Mouse (Mus musculus) embryonic facial prominence, embryonic 14.5 days (tissue): ENCODE measurements around the gene Tes. TPM values are rescaled to one million over a fixed set of nuclear protein-coding genes. Genes with fewer than 3 reads are reported as not detected.

Experiments
- ATAC-seq: fragments of 200-750 bp; cut with Nextera tagmentation; 2 replicates; pipeline ENCODE4 v1.8.0; 2017; ENCODE audit warnings: low read depth, moderate number of reproducible peaks, moderate TSS enrichment
- DNase-seq: peaks from one replicate; pipeline ENCODE4 v3.0.0-alpha.2; 2015; ENCODE audit warnings: low spot score
- H3K27ac ChIP-seq: fragments of 300-500 bp; sonication (generic); replicated peaks from 2 replicates; pipeline ENCODE4 v1.5.1; 2014; ENCODE audit warnings: low read depth, mild to moderate bottlenecking, low read length, moderate library complexity
- H3K27me3 ChIP-seq: fragments of 300-500 bp; sonication (generic); replicated peaks from 2 replicates; pipeline ENCODE4 v1.6.1; 2014; ENCODE audit warnings: low read length; ENCODE audit not compliant: control insufficient read depth, insufficient read depth
- H3K36me3 ChIP-seq: fragments of 300-500 bp; sonication (generic); 2 replicates; pipeline ENCODE4 v1.6.1; 2014; ENCODE audit warnings: low read length, mixed read lengths; ENCODE audit not compliant: control insufficient read depth, insufficient read depth
- H3K4me1 ChIP-seq: fragments of 300-500 bp; sonication (generic); 2 replicates; pipeline ENCODE4 v1.6.1; 2014; ENCODE audit warnings: antibody characterized with exemption, low read length; ENCODE audit not compliant: control insufficient read depth, insufficient read depth
- H3K4me2 ChIP-seq: fragments of 300-500 bp; sonication (generic); 2 replicates; pipeline ENCODE4 v1.6.1; 2014; ENCODE audit warnings: low read depth, mild to moderate bottlenecking, low read length, moderate library complexity, mixed read lengths
- H3K4me3 ChIP-seq: fragments of 300-500 bp; sonication (generic); 2 replicates; pipeline ENCODE4 v1.5.1; 2014; ENCODE audit warnings: low read depth, mild to moderate bottlenecking, low read length
- H3K9ac ChIP-seq: fragments of 300-500 bp; sonication (generic); 2 replicates; pipeline ENCODE4 v1.6.1; 2014; ENCODE audit warnings: low read depth, mild to moderate bottlenecking, low read length, moderate library complexity, mixed read lengths
- H3K9me3 ChIP-seq: fragments of 300-500 bp; sonication (generic); 2 replicates; pipeline ENCODE4 v1.6.1; 2016; ENCODE audit warnings: low read length; ENCODE audit not compliant: control insufficient read depth
- WGBS: fragments of 180-500 bp; shearing (Covaris S2); extraction: QIAGEN DNeasy Blood & Tissue Kit; methylation state at CpG from one replicate; pipeline ENCODE4 v1.1.7; 2014; 5-methylcytosine and 5-hydroxymethylcytosine counted together
- polyA plus RNA-seq: library from polyadenylated mRNA; unstranded; fragments of >200 nt; fragmentation: Nextera tagmentation; extraction: Ambion mirVana; gene quantifications from 2 replicates; pipeline ENCODE4 v1.2.1, GENCODE M21; 2014

Tes gene
- polyA plus RNA-seq, 1 experiment from 2014 or later = 36.0 TPM

DNA sequence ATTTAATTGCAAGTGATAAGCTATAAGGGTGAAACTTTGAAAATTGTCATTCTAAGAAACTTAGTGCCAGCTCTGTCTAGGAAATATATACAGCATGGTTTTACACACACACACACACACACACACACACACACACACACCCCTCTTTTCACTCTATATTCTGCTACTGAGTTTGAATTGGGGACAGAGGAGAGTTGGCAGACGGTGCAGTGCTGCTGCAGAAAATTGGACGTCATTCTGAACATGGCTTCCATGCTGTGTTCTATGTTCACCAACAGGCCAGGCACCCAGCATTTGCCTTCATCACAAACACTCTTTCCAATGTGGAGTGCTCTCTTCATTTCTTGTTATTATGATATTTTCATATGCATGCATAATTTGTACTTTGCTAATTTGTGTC lies 48.0 kb downstream of the Tes start:
- WGBS = 87% methylated on average over 2 of the region's 2 CpGs
- Histone ChIP-seq H3K4me3 (no peak overlapping the region), H3K27me3 (no peaks in the 10 kb centered on the region), H3K4me1 (no peaks in the 10 kb centered on the region), H3K36me3 (no peaks in the 10 kb centered on the region), H3K4me2 (no peak overlapping the region), H3K9me3 (no peaks in the 10 kb centered on the region), H3K9ac (no peak overlapping the region), H3K27ac (no peak overlapping the region)
- ATAC-seq = no peak
- no peak for DNase-seq

DNA sequence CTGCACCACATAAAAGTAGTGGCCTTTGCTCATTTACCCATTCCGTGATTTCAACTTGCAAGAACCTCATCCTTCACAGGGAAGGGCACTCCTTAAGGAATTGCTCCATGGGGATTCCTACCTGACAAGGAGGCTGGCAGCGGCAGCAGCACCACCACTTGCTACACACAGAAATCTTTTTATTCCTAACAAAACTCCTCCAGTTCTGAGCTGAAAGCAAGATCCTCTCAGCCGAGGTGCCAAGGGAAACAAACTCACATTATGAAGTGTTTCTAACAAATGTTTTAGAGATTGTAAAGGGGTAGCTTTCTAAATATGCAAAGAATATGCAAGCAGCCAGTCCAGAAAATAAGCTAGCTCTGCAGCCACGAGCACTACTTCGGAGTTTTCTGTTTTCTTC lies 49.6 kb downstream of the Tes start:
- no peak for ATAC-seq
- no peak overlapping the region for H3K4me3 ChIP-seq
- 72% methylated on average over 5 of the region's 5 CpGs for WGBS
- H3K27me3 ChIP-seq = no peaks in the 10 kb centered on the region
- no peaks in the 10 kb centered on the region for H3K9me3 ChIP-seq
- no peaks in the 10 kb centered on the region for H3K4me1 ChIP-seq
- no peak overlapping the region for H3K9ac ChIP-seq
- H3K27ac ChIP-seq = no peak overlapping the region
- DNase-seq = no peak
- no peak overlapping the region for H3K4me2 ChIP-seq
- no peaks in the 10 kb centered on the region for H3K36me3 ChIP-seq

DNA sequence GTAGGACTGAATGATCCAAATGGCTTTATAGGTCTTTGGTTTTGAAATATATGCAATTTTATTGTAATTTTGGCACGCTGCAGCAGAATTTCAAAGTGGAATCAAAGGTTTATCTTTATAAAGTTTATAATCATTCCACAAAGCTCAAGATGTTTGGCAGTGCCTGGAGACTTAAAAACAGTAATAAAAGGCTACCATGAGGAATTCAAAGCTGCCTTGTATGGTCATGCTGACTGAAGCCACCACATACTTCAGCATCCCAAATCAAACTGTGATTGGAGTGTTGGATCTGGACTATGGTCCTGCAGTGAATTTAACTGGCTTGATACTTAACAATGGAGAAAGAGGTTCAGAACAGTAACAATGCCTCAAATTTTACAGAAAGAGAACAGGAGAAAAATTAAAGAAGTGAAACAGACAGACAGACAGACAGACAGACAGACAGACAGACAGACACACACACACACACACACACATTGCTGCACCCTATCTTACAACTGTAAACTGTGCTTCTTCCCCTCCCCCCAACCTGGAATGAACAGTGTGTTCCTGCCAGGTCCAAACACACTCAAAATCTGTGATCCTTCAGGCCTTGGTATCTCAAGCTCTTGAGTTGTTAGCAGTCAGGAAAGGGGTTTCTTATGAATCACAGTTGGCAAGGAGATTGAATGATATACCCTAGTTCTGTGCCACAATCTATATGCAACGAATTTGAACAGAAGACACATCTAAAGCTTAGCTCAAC lies 50.3 kb downstream of the Tes start:
- ATAC-seq (no peak), DNase-seq (no peak)
- no peak overlapping the region for H3K4me2 ChIP-seq
- H3K9me3 ChIP-seq = no peaks in the 10 kb centered on the region
- no peaks in the 10 kb centered on the region for H3K36me3 ChIP-seq
- WGBS = 74% methylated on average over 2 of the region's 2 CpGs
- no peaks in the 10 kb centered on the region for H3K4me1 ChIP-seq
- no peaks in the 10 kb centered on the region for H3K27me3 ChIP-seq
- H3K9ac ChIP-seq = no peak overlapping the region
- no peak overlapping the region for H3K27ac ChIP-seq
- no peak overlapping the region for H3K4me3 ChIP-seq

DNA sequence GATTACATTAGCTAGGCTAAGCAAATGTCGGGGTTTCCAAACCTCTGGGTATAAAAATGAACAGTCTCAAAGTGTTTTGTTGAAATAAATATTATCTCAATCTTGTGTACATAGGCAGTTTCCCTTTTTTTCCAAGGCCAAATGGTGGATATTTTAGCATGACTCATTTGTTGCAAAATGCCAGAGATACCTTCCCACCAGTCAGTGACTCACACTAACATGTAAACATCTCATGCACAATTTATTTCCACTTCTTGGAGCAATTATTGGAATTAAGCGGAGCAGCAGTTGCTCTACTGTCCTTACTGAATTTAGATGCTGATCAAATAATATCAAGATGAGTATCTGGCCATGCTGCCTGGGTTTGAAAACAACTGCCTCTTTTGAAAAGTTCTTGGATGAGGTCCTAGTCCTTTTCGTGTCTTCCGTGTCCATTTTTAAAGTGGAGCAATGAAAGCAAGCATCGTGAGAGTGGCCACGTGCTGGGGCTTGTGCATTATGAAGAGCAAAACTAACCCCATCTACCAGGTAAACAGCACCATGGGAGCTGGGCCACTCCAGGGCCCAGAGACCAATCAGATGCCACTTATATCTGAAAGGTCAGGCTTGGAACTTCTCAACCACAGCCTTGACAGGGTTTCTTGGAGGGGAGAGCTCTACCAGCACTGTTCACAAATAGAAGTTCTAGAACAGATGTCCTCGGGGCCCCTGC lies 54.7 kb downstream of the Tes start:
- Histone ChIP-seq H3K9ac (no peak overlapping the region), H3K4me3 (no peak overlapping the region), H3K4me1 (no peaks in the 10 kb centered on the region), H3K27ac (no peak overlapping the region), H3K36me3 (no peaks in the 10 kb centered on the region), H3K4me2 (no peak overlapping the region), H3K9me3 (no peaks in the 10 kb centered on the region), H3K27me3 (no peaks in the 10 kb centered on the region)
- DNase-seq = no peak
- ATAC-seq = no peak
- WGBS = 76% methylated on average over 7 of the region's 7 CpGs

DNA sequence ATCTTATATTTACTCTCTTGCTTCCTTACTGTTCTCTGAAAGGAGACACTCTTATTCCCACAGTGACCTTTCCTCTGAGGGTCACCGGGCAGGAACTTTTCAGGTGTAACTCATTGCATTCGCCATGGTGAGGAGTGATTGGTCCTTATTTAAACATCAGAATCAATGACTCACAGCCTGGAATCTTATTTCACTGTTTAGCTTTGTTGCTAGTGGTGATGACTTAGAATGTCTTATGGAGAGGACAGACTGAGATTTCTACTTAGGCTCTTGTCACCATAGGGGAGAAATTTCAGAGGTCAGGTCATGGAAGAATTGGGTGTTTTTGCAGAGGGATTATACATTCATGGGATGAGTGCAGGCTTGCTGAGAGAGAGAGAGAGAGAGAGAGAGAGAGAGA lies 75.1 kb downstream of the Tes start:
- no peak for ATAC-seq
- DNase-seq = no peak

DNA sequence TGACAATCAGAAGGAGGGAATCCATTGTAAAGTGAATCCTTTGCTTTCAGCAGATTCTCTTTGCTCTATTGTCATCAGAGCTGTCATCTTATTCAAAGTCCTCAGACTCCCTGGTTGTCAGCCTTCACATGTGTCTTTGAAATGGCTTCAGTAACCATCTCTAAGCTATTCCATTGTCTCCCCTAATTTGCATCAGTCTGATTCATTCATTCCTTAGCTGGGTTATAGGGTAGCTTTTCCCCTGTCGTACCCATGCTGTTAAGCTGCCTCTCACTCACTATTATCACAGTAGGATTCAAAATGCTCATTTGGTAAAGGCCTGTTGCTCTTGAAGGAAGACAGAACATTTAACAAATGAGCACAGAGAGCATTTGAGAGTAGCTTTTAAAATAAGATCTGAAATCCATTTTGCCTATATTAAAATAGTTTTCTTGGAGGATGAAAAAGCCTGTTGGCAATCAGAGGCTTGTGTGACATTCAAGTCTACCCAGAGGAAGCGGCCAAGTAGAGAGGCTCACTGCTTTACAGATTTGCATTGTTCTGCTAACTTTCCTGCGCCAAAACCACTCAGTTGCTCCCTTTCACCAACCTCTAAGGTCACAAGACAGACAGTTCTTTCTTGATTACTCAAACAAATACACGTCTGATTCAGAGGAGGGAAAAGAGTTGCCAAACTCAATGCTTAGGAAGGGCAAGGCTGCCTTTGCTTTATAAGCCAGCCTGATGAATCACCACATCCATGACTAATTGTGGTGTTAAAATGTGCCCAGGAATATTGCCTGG lies 77.8 kb downstream of the Tes start:
- ATAC-seq = no peak
- no peak overlapping the region for H3K27ac ChIP-seq

More for the DNA sequence above, 75.1 kb downstream of the Tes start:
- H3K4me3 ChIP-seq = no peak overlapping the region
- H3K27ac ChIP-seq = no peak overlapping the region
- no peak overlapping the region for H3K9ac ChIP-seq
- H3K4me2 ChIP-seq = no peak overlapping the region
- no peaks in the 10 kb centered on the region for H3K36me3 ChIP-seq
- H3K4me1 ChIP-seq = no peaks in the 10 kb centered on the region
- no peaks in the 10 kb centered on the region for H3K27me3 ChIP-seq
- H3K9me3 ChIP-seq = no peaks in the 10 kb centered on the region
- 64% methylated on average over 2 of the region's 2 CpGs for WGBS

DNA sequence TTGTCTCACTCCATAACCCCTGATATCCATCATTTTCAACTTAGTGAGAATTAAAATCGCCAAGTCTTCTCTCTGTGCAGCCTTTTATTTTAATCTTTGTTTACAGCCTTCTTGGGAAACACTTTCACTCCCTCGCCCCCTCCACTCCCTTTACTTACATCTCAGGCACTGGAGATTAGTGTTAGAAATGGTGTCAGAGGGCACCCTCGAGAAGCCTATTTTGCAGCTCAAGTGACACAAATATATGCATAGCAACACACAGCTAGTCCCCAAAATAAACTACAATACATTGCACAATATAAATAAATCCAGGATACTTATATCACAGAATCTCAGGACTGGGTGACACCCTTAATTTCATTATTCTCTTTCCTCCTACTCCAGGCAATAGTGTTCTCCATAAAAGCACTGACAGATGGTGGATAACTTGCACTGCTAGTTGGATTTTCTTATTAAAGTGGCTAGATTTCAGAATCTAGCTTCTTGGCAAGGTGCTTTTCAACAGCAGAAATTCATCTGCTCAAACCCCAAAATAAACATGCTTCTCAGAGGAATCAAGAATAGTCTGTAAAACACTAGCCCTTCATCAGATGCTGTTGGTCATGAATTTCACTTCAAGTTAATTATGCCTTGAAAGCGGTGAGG lies 86.2 kb downstream of the Tes start:
- H3K36me3 ChIP-seq = no peaks in the 10 kb centered on the region
- no peak overlapping the region for H3K27ac ChIP-seq
- H3K4me3 ChIP-seq = no peak overlapping the region
- ATAC-seq = no peak
- no peak for DNase-seq
- no peaks in the 10 kb centered on the region for H3K27me3 ChIP-seq
- no peaks in the 10 kb centered on the region for H3K4me1 ChIP-seq
- no peak overlapping the region for H3K9ac ChIP-seq
- H3K4me2 ChIP-seq = no peak overlapping the region
- no peaks in the 10 kb centered on the region for H3K9me3 ChIP-seq
- 73% methylated on average over 4 of the region's 4 CpGs for whole genome bisulfite sequencing

More for the DNA sequence above, 77.8 kb downstream of the Tes start:
- Histone ChIP-seq H3K9ac (no peak overlapping the region), H3K9me3 (no peaks in the 10 kb centered on the region), H3K4me2 (no peak overlapping the region), H3K4me3 (no peak overlapping the region), H3K4me1 (no peaks in the 10 kb centered on the region), H3K36me3 (no peaks in the 10 kb centered on the region), H3K27me3 (no peaks in the 10 kb centered on the region)
- peak; percentile 50 for DNase-seq
- 21% methylated on average over 4 of the region's 4 CpGs for WGBS

DNA sequence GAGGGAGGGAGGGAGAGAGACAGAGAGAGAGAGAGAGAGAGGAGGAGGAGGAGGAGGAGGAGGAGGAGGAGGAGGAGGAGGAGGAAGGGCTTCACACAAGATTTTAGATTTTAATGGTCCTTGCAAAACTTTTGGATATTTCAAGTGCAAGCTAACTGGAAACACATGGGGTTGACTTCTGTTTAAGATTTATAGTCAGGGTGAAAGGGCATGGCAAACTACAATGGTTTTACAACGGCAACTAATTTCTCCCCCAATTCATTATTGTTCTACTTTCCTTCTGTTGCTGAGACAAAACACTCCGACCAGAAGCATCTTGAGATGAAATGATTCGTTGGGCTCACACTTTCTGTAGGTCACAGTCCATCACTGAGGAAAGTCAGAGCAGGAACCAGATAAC lies 87.6 kb downstream of the Tes start:
- Histone ChIP-seq H3K9ac (no peak overlapping the region), H3K4me2 (no peak overlapping the region), H3K27me3 (no peaks in the 10 kb centered on the region), H3K9me3 (no peaks in the 10 kb centered on the region), H3K36me3 (no peaks in the 10 kb centered on the region), H3K4me1 (no peaks in the 10 kb centered on the region), H3K4me3 (no peak overlapping the region), H3K27ac (no peak overlapping the region)
- 57% methylated on average over 3 of the region's 3 CpGs for WGBS
- no peak for DNase-seq
- no peak for ATAC-seq
